9 mouse cellular contexts compared by ENCODE assay signal in genomic region chr19:8839908-8840791, GRCm38 (mm10). TPM values are rescaled to one million over a fixed set of nuclear protein-coding genes. Genes with fewer than 3 reads are reported as not detected.
DNase-seq lines count a peak whose midpoint lies in the region; ATAC-seq and TF ChIP-seq lines count a peak whose summit lies in the region.
"Had no signal": no experiment of that assay in that cellular context is flagged by ENCODE, and none has a peak within 500 bp of the region (broad histone marks: within the 10 kb centered on the region; RNA-seq: fewer than 3 reads in every experiment).

No protein-coding gene starts in this region.

- peak overlapping the region; percentile 62 for H3K27ac ChIP-seq in CH12.LX (ENCODE audit: insufficient read depth, low read depth)
- H3K27ac ChIP-seq in liver, postnatal 0 days (ENCODE audit: low read depth): peak overlapping the region; percentile 71
- H3K27ac ChIP-seq in neural tube, embryonic 13.5 days (replicated peaks): peak overlapping the region; percentile 99

- H3K9me3 ChIP-seq in CH12.LX (replicated peaks; ENCODE audit: low read length): no peaks in the 10 kb centered on the region
- no peaks in the 10 kb centered on the region for H3K9me3 ChIP-seq in liver, postnatal 0 days (ENCODE audit: low read length)
- no peaks in the 10 kb centered on the region for H3K9me3 ChIP-seq in neural tube, embryonic 13.5 days

- H3K4me1 ChIP-seq in CH12.LX (ENCODE audit: control insufficient read depth in 1 of 2, insufficient read depth in 2 of 2): peaks cover 11 to 45% of the 10 kb centered on the region in 2 experiments
- peaks cover 32% of the 10 kb centered on the region for H3K4me1 ChIP-seq in liver, postnatal 0 days (ENCODE audit: insufficient read depth)
- peaks cover 51% of the 10 kb centered on the region for H3K4me1 ChIP-seq in neural tube, embryonic 13.5 days (replicated peaks)

- no peak for TF ChIP-seq RAD21 in CH12.LX (IDR thresholded peaks at IDR 0.05; ENCODE audit: low read depth, low read length)

- no peaks in the 10 kb centered on the region for H3K27me3 ChIP-seq in CH12.LX (replicated peaks)
- H3K27me3 ChIP-seq in liver, postnatal 0 days (ENCODE audit: insufficient read depth, low read length): no peaks in the 10 kb centered on the region
- no peaks in the 10 kb centered on the region for H3K27me3 ChIP-seq in neural tube, embryonic 13.5 days

- peaks cover 20% of the 10 kb centered on the region for H3K79me2 ChIP-seq in CH12.LX (replicated peaks; ENCODE audit: control insufficient read depth, extremely low read depth, insufficient read depth, poor library complexity, severe bottlenecking)

- TF ChIP-seq CTCF in CH12.LX (conservative IDR thresholded peaks at IDR 0.05 in 1 of 2, IDR thresholded peaks at IDR 0.05 in 1 of 2; ENCODE audit: low read depth in 2 of 2, low read length in 2 of 2): no peak
- 0 out of 2 replicates have a peak, but pooled peaks have one; percentile 3 for TF ChIP-seq CTCF in liver, postnatal 0 days (IDR thresholded peaks at IDR 0.05; ENCODE audit: low read depth)

- peak overlapping the region; percentile 75 for H3K9ac ChIP-seq in CH12.LX (ENCODE audit: insufficient read depth, low read depth)
- peak overlapping the region; percentile 82 for H3K9ac ChIP-seq in liver, postnatal 0 days (replicated peaks)
- peak overlapping the region; percentile 93 for H3K9ac ChIP-seq in neural tube, embryonic 13.5 days

- peaks cover 15 to 51% of the 10 kb centered on the region in 2 experiments for H3K36me3 ChIP-seq in CH12.LX (replicated peaks in 1 of 2; ENCODE audit: control insufficient read depth in 1 of 2, insufficient read depth in 1 of 2, low read length in 1 of 2)
- peaks cover 7% of the 10 kb centered on the region; the same call in 1 of the 2 replicates for H3K36me3 ChIP-seq in liver, postnatal 0 days (replicated peaks; ENCODE audit: insufficient read depth, low read length)
- peaks cover 35% of the 10 kb centered on the region for H3K36me3 ChIP-seq in neural tube, embryonic 13.5 days

- intact Hi-C loops in heart, postnatal 10 days (cut with DNase I): loop anchor here (5.0 kb wide), 1 partner anchor 137 kb away; no protein-coding TSS in a partner anchor

- no peak for TF ChIP-seq EP300 in CH12.LX (IDR thresholded peaks at IDR 0.05; ENCODE audit: low read length)
- no peak for TF ChIP-seq EP300 in liver, postnatal 0 days (IDR thresholded peaks at IDR 0.05; ENCODE audit: low read depth)

- dilution Hi-C loops in CH12.LX (cut with MboI; ENCODE audit: extremely low pct_ligation_motif_present, extremely low pct_unique_long_range_greater_than_20kb, low sequenced_read_pairs): no loop called here

- peak overlapping the region; percentile 54 to 81 (median 65) for H3K4me3 ChIP-seq in CH12.LX (replicated peaks in 1 of 3; ENCODE audit: low read depth in 2 of 3, low read length in 2 of 3, poor library complexity in 1 of 3)
- H3K4me3 ChIP-seq in liver, postnatal 0 days (ENCODE audit: low read depth, low read length): peak overlapping the region; percentile 69
- H3K4me3 ChIP-seq in neural tube, embryonic 13.5 days: peak overlapping the region; percentile 70

- WGBS in liver, postnatal 0 days (ENCODE audit: insufficient replicate concordance): 27% methylated on average over 29 of the region's 29 CpGs
- WGBS in neural tube, embryonic 13.5 days: 13% methylated on average over 29 of the region's 29 CpGs

- TF ChIP-seq POLR2A in CH12.LX (IDR thresholded peaks at IDR 0.05; ENCODE audit: low read depth, low read length): peak; percentile 78

- H3K4me2 ChIP-seq in CH12.LX (ENCODE audit: insufficient read depth, low read depth, poor library complexity, severe bottlenecking): peak overlapping the region; percentile 96
- H3K4me2 ChIP-seq in liver, postnatal 0 days (ENCODE audit: low read depth, low read length): peak overlapping the region; percentile 93
- H3K4me2 ChIP-seq in neural tube, embryonic 13.5 days: peak overlapping the region; percentile 77

- in situ Hi-C loops in CH12.LX (cut with MboI; ENCODE audit: low pct_ligation_motif_present, low pct_unique_long_range_greater_than_20kb, low sequenced_read_pairs): loop anchor here (25.0 kb wide), 1 partner anchor 1022 kb away; no protein-coding TSS in a partner anchor

- DNase-seq in CH12.LX (ENCODE audit: extremely low read depth): peak; percentile 55
- peak; percentile 46 for DNase-seq in c-Kit-negative CD71-positive TER-119-positive erythroid progenitor cells, embryonic 14.5 days (ENCODE audit: low read depth, low spot score)
- DNase-seq in fibroblast of lung, adult 2 months (ENCODE audit: low read depth): peak; percentile 34
- DNase-seq in heart, postnatal 10 days: peak; percentile 83
- peak; percentile 86 to 92 for DNase-seq in kidney, postnatal 25 days
- DNase-seq in liver, postnatal 0 days: peak; percentile 85
- peak; percentile 54 to 55 for DNase-seq in thymus, adult 18-20 months

- ATAC-seq in liver, postnatal 0 days: peak; percentile 68
- no peak for ATAC-seq in neural tube, embryonic 13.5 days (ENCODE audit: low read depth)

TF ChIP-seq in CH12.LX, 34 proteins besides CTCF, POLR2A, EP300 and RAD21 (continues in another document):
- no peak for TF ChIP-seq IRF4 (IDR thresholded peaks at IDR 0.05; ENCODE audit: low read depth, low read length)
- no peak for TF ChIP-seq ZNF384 (IDR thresholded peaks at IDR 0.05; ENCODE audit: low read depth, low read length)
- 0 out of 2 replicates have a peak, but pooled peaks have one; percentile 49 for TF ChIP-seq ZMIZ1 (IDR thresholded peaks at IDR 0.05; ENCODE audit: low read depth, low read length)
- TF ChIP-seq KAT2A (IDR thresholded peaks at IDR 0.05; ENCODE audit: insufficient replicate concordance, low read length): 0 out of 2 replicates have a peak, but pooled peaks have one; percentile 8
- no peak for TF ChIP-seq UBTF (IDR thresholded peaks at IDR 0.05; ENCODE audit: low read depth, low read length)
- TF ChIP-seq MAZ (IDR thresholded peaks at IDR 0.05; ENCODE audit: low read depth, low read length): no peak
- TF ChIP-seq CHD1 (IDR thresholded peaks at IDR 0.05; ENCODE audit: low read depth, low read length): 0 out of 2 replicates have a peak, but pooled peaks have one; percentile 61
- no peak for TF ChIP-seq PAX5 (IDR thresholded peaks at IDR 0.05; ENCODE audit: low read length)
- TF ChIP-seq NELFE (IDR thresholded peaks at IDR 0.05; ENCODE audit: low read depth, low read length): peak; percentile 59
- TF ChIP-seq NRF1 (IDR thresholded peaks at IDR 0.05; ENCODE audit: low read depth, low read length): no peak
- TF ChIP-seq CHD2 (IDR thresholded peaks at IDR 0.05; ENCODE audit: low read length): no peak
- no peak for TF ChIP-seq MAFK (IDR thresholded peaks at IDR 0.05; ENCODE audit: insufficient replicate concordance, low read length)
- TF ChIP-seq USF2 (conservative IDR thresholded peaks at IDR 0.05; ENCODE audit: low read depth, low read length): peak; percentile 61
- no peak for TF ChIP-seq JUN (IDR thresholded peaks at IDR 0.05; ENCODE audit: insufficient read depth, low read depth, low read length)
- peak; percentile 69 for TF ChIP-seq TBP (conservative IDR thresholded peaks at IDR 0.05; ENCODE audit: low read depth, low read length)
- 0 out of 2 replicates have a peak, but pooled peaks have one; percentile 2 for TF ChIP-seq SMC3 (IDR thresholded peaks at IDR 0.05; ENCODE audit: low read depth, low read length)
- peak; percentile 27; the same call in 1 of the 2 replicates for TF ChIP-seq HCFC1 (IDR thresholded peaks at IDR 0.05; ENCODE audit: low read depth, low read length)
- TF ChIP-seq ELF1 (IDR thresholded peaks at IDR 0.05; ENCODE audit: low read depth, low read length): peak; percentile 80
- no peak for TF ChIP-seq ETS1 (conservative IDR thresholded peaks at IDR 0.05; ENCODE audit: low read depth, low read length)
- TF ChIP-seq MXI1 (IDR thresholded peaks at IDR 0.05; ENCODE audit: low read depth, low read length): peak; percentile 53; the same call in 1 of the 2 replicates
- no peak for TF ChIP-seq ZKSCAN1 (IDR thresholded peaks at IDR 0.05; ENCODE audit: borderline replicate concordance, low read depth, low read length)
- peak; percentile 94 for TF ChIP-seq SIN3A (IDR thresholded peaks at IDR 0.05; ENCODE audit: low read length)

RNA-seq across cellular contexts. Expression of gene Gng3, which starts 1.2 kb away (rescaled TPM):
- 3.1 and 6.1 TPM in 2 replicates for total RNA-seq in CH12.LX (2012; rRNA removed)
- total RNA-seq in CH12.LX (2014; rRNA removed): 0.55 and 0.56 TPM in 2 replicates
- 8.1 and 10.3 TPM in 2 replicates for polyA plus RNA-seq in CH12.LX (2012; ENCODE audit: insufficient read length, low read depth)
- not detected for total RNA-seq in heart, postnatal 10 days (2021)
- 0.08 and 0.23 TPM in 2 replicates for polyA plus RNA-seq in liver, postnatal 0 days (2015; fragmentation: Nextera tagmentation; extraction: Ambion mirVana)
- 335 and 393 TPM in 2 replicates for polyA plus RNA-seq in neural tube, embryonic 13.5 days (2015; fragmentation: Nextera tagmentation; extraction: Ambion mirVana)

RNA-seq across cellular contexts. Expression of gene Bscl2, which starts 2.9 kb away (rescaled TPM):
- total RNA-seq in CH12.LX (2012; rRNA removed) (91.0 and 117 TPM in 2 replicates), CH12.LX (2014; rRNA removed) (27.9 and 30.9 TPM in 2 replicates)
- polyA plus RNA-seq in CH12.LX (2012; ENCODE audit: insufficient read length, low read depth): 46.7 and 51.6 TPM in 2 replicates
- total RNA-seq in heart, postnatal 10 days (2021): 10 to 100 TPM; 25.8 to 34.7 TPM
- 30.5 and 32.7 TPM in 2 replicates for polyA plus RNA-seq in liver, postnatal 0 days (2015; fragmentation: Nextera tagmentation; extraction: Ambion mirVana)
- 82.5 and 84.2 TPM in 2 replicates for polyA plus RNA-seq in neural tube, embryonic 13.5 days (2015; fragmentation: Nextera tagmentation; extraction: Ambion mirVana)

RNA-seq across cellular contexts. Expression of gene Lrrn4cl, which starts 10.4 kb away (rescaled TPM):
- 0.13 and 0.17 TPM in 2 replicates for total RNA-seq in CH12.LX (2012; rRNA removed)
- total RNA-seq in CH12.LX (2014; rRNA removed): 0.31 and 0.32 TPM in 2 replicates
- polyA plus RNA-seq in CH12.LX (2012; ENCODE audit: insufficient read length, low read depth): 0.41 and 0.61 TPM in 2 replicates
- total RNA-seq in heart, postnatal 10 days (2021): 1 to 10 TPM; 4.2 to 5.1 TPM
- polyA plus RNA-seq in liver, postnatal 0 days (2015; fragmentation: Nextera tagmentation; extraction: Ambion mirVana): 0.24 and 0.26 TPM in 2 replicates
- polyA plus RNA-seq in neural tube, embryonic 13.5 days (2015; fragmentation: Nextera tagmentation; extraction: Ambion mirVana): 0.96 and 1.4 TPM in 2 replicates

RNA-seq across cellular contexts. Expression of gene AC129217.1, which starts 10.6 kb away (rescaled TPM):
- 0.25 and 0.67 TPM in 2 replicates for total RNA-seq in CH12.LX (2012; rRNA removed)
- total RNA-seq in CH12.LX (2014; rRNA removed): 2.1 and 5.1 TPM in 2 replicates
- polyA plus RNA-seq in CH12.LX (2012; ENCODE audit: insufficient read length, low read depth): 63.9 and 77.4 TPM in 2 replicates
- total RNA-seq in heart, postnatal 10 days (2021): not detected
- not detected in 2 replicates for polyA plus RNA-seq in liver, postnatal 0 days (2015; fragmentation: Nextera tagmentation; extraction: Ambion mirVana)
- polyA plus RNA-seq in neural tube, embryonic 13.5 days (2015; fragmentation: Nextera tagmentation; extraction: Ambion mirVana): not detected in 2 replicates
- total RNA-seq: adrenal gland, postnatal 4 days had no signal

RNA-seq across cellular contexts. Expression of gene Hnrnpul2, which starts 20.3 kb away (rescaled TPM):
- total RNA-seq in CH12.LX (2012; rRNA removed) (44.3 and 44.8 TPM in 2 replicates), CH12.LX (2014; rRNA removed) (17.8 and 19.7 TPM in 2 replicates)
- polyA plus RNA-seq in CH12.LX (2012; ENCODE audit: insufficient read length, low read depth): 81.6 and 94.1 TPM in 2 replicates
- total RNA-seq in heart, postnatal 10 days (2021): 10 to 100 TPM; 51.0 to 56.3 TPM
- 2.1 and 2.3 TPM in 2 replicates for polyA plus RNA-seq in liver, postnatal 0 days (2015; fragmentation: Nextera tagmentation; extraction: Ambion mirVana)
- 5.3 and 6.0 TPM in 2 replicates for polyA plus RNA-seq in neural tube, embryonic 13.5 days (2015; fragmentation: Nextera tagmentation; extraction: Ambion mirVana)

Comparison
In these comparisons a context has a peak if more than half of its experiments do, and no peak if none do; other contexts are left out.
1. DNase-seq: peak in every context shown above with its lines; median percentile 89 in kidney, postnatal 25 days; 85 in liver, postnatal 0 days; 83 in heart, postnatal 10 days; 55 in CH12.LX; 54 in thymus, adult 18-20 months; 46 in c-Kit-negative CD71-positive TER-119-positive erythroid progenitor cells, embryonic 14.5 days; 34 in fibroblast of lung, adult 2 months.
2. RNA of gene Gng3, which starts 1.2 kb away (polyA plus RNA-seq): 335 to 393 TPM in neural tube, embryonic 13.5 days; 8.1 to 10.3 TPM in CH12.LX and 0.08 to 0.23 TPM in liver, postnatal 0 days; every median in the first group is over 10 times any median in the second.
3. Peak in every context shown above with its lines, with median percentiles within 50 percentile points of each other: H3K27ac ChIP-seq, H3K4me2 ChIP-seq, H3K4me3 ChIP-seq and H3K9ac ChIP-seq.